In genomic region chr15:102987124-102987833, GRCm38 (mm10) we compare ENCODE assay signal across 8 mouse cellular contexts. TPM values are rescaled to one million over a fixed set of nuclear protein-coding genes. Genes with fewer than 3 reads are reported as not detected.
A peak's percentile ranks its signal among the peaks of the same experiment; 100 is the strongest.
DNase-seq lines count a peak whose midpoint lies in the region; ATAC-seq lines count a peak whose summit lies in the region.

No protein-coding gene starts in this region.

- H3K4me2 ChIP-seq in limb, embryonic 11.5 days (ENCODE audit: low read depth, severe bottlenecking), result no peak overlapping the region

- peak; percentile 97 for DNase-seq in 3T3-L1 (ENCODE audit: low read depth, low spot score)
- peak; percentile 97 to 98 for DNase-seq in adrenal gland, adult 18-20 months (ENCODE audit: low spot score in 2 of 2)
- peak; percentile 100 for DNase-seq in embryo, embryonic 10 days (ENCODE audit: low spot score)
- peak; percentile 89 to 98 for DNase-seq in heart, adult 18-20 months
- peak; percentile 89 to 97 for DNase-seq in kidney, adult 8-10 months
- peak; percentile 100 for DNase-seq in limb, embryonic 11.5 days (ENCODE audit: low spot score)
- DNase-seq in natural killer cell, adult 2 months (ENCODE audit: low spot score in 2 of 2), result peak; percentile 79 to 84
- DNase-seq in spleen, postnatal 4 days (ENCODE audit: low spot score in 2 of 2), result peak; percentile 78 to 94

- no peak overlapping the region for H3K9ac ChIP-seq in limb, embryonic 11.5 days (ENCODE audit: low read length)

- peaks cover 74% of the 10 kb centered on the region for H3K27me3 ChIP-seq in limb, embryonic 11.5 days (ENCODE audit: control insufficient read depth, insufficient read depth, low read length)

- no peaks in the 10 kb centered on the region for H3K36me3 ChIP-seq in limb, embryonic 11.5 days (ENCODE audit: control insufficient read depth, insufficient read depth, low read length)

- H3K4me1 ChIP-seq in limb, embryonic 11.5 days (ENCODE audit: control insufficient read depth, insufficient read depth, low read length), result peaks cover 36% of the 10 kb centered on the region

- H3K4me3 ChIP-seq in limb, embryonic 11.5 days (ENCODE audit: low read depth, low read length), result no peak overlapping the region

- ATAC-seq in limb, embryonic 11.5 days (ENCODE audit: insufficient number of reproducible peaks, low FRiP score, low TSS enrichment, low read depth), result 0 out of 2 replicates have a peak, but pooled peaks have one; percentile 20

- WGBS in limb, embryonic 11.5 days, result 3% methylated on average over 21 of the region's 21 CpGs

- H3K27ac ChIP-seq in limb, embryonic 11.5 days (replicated peaks; ENCODE audit: low read depth, low read length), result no peak overlapping the region; the same call in 1 of the 2 replicates

- no peaks in the 10 kb centered on the region for H3K9me3 ChIP-seq in limb, embryonic 11.5 days (ENCODE audit: control insufficient read depth, low read length)

RNA-seq across cellular contexts. Expression of gene Hoxc8, which starts 3.1 kb away (rescaled TPM):
- total RNA-seq in adrenal gland, adult 18-20 months (2021), result 10 to 100 TPM; 30.8 to 34.8 TPM
- total RNA-seq in heart, adult 18-20 months (2021), result not detected
- 4.6 and 4.8 TPM in 2 replicates for polyA plus RNA-seq in limb, embryonic 11.5 days (2014; fragmentation: Nextera tagmentation; extraction: Ambion mirVana)

RNA-seq across cellular contexts. Expression of gene Hoxc6, which starts 10.8 kb away (rescaled TPM):
- 10 to 100 TPM; 47.9 to 59.3 TPM for total RNA-seq in adrenal gland, adult 18-20 months (2021)
- under 1 TPM in 1 of 2 experiments, not detected in 1; 0.18 TPM for total RNA-seq in heart, adult 18-20 months (2021)
- polyA plus RNA-seq in limb, embryonic 11.5 days (2014; fragmentation: Nextera tagmentation; extraction: Ambion mirVana), result 9.5 and 10.9 TPM in 2 replicates

RNA-seq across cellular contexts. Expression of gene Hoxc9, which starts 11.0 kb away (rescaled TPM):
- 1 to 10 TPM in 1 of 2 experiments, under 1 TPM in 1; 0.66 to 1.4 TPM for total RNA-seq in adrenal gland, adult 18-20 months (2021)
- total RNA-seq in heart, adult 18-20 months (2021), result not detected
- 4.4 and 6.1 TPM in 2 replicates for polyA plus RNA-seq in limb, embryonic 11.5 days (2014; fragmentation: Nextera tagmentation; extraction: Ambion mirVana)

RNA-seq across cellular contexts. Expression of gene Hoxc5, which starts 20.0 kb away (rescaled TPM):
- total RNA-seq in adrenal gland, adult 18-20 months (2021), result 1 to 10 TPM; 7.0 to 7.5 TPM
- total RNA-seq in heart, adult 18-20 months (2021), result under 1 TPM in 1 of 2 experiments, not detected in 1; 0.18 TPM
- 8.3 and 9.1 TPM in 2 replicates for polyA plus RNA-seq in limb, embryonic 11.5 days (2014; fragmentation: Nextera tagmentation; extraction: Ambion mirVana)

RNA-seq across cellular contexts. Expression of gene Hoxc10, which starts 20.7 kb away (rescaled TPM):
- total RNA-seq in adrenal gland, adult 18-20 months (2021), result under 1 TPM; 0.20 to 0.67 TPM
- not detected for total RNA-seq in heart, adult 18-20 months (2021)
- polyA plus RNA-seq in limb, embryonic 11.5 days (2014; fragmentation: Nextera tagmentation; extraction: Ambion mirVana), result 43.9 and 56.2 TPM in 2 replicates

Comparison
In these comparisons a context has a peak if more than half of its experiments do, and no peak if none do; other contexts are left out.
1. RNA of gene Hoxc8, which starts 3.1 kb away (total RNA-seq): 30.8 to 34.8 TPM in adrenal gland, adult 18-20 months; not detected in heart, adult 18-20 months; every median in the first group is over 10 times any median in the second.
2. RNA of gene Hoxc6, which starts 10.8 kb away (total RNA-seq): 47.9 to 59.3 TPM in adrenal gland, adult 18-20 months; 0.18 TPM in heart, adult 18-20 months; every median in the first group is over 10 times any median in the second.
3. Peak in every context shown above with its lines, with median percentiles within 50 percentile points of each other: DNase-seq.